Mouse (Mus musculus) left cerebral cortex, adult 18-20 months (tissue): ENCODE measurements around the gene Tpra1. TPM values are rescaled to one million over a fixed set of nuclear protein-coding genes. Genes with fewer than 3 reads are reported as not detected.
A peak's percentile ranks its signal among the peaks of the same experiment; 100 is the strongest.

Experiments used
- DNase-seq, 2 experiments: peaks; one replicate each; pipeline ENCODE4 v3.0.0; 2021 to 2022; ENCODE audit warnings: low spot score in 2 of 2, mixed read lengths in 1 of 2
- long read RNA-seq, 2 experiments: library from polyadenylated mRNA; stranded (forward); transcript quantifications; one replicate each; pipeline ENCODE4 v2.0.0; 2021
- total RNA-seq, 2 experiments: library from RNA; stranded (reverse); gene quantifications; 2 replicates each; pipeline ENCODE4 v1.2.3; 2021

Gene Tpra1
- 10 to 100 TPM; 45.5 to 47.2 TPM for total RNA-seq
- long read RNA-seq, experiment 1, transcript Tpra1-201 (12 exons, 1,820 nt): major isoform, 12 of 28 reads
- long read RNA-seq, experiment 1, partial matches to known transcripts: 5 of 28 reads
- long read RNA-seq, experiment 1, other reads (novel, unspliced or antisense): 10 of 28 reads
- long read RNA-seq, experiment 2, transcript Tpra1-201 (12 exons, 1,820 nt): major isoform, 7 of 26 reads
- long read RNA-seq, experiment 2, partial matches to known transcripts: 4 of 26 reads
- long read RNA-seq, experiment 2, other reads (novel, unspliced or antisense): 14 of 26 reads

DNA sequence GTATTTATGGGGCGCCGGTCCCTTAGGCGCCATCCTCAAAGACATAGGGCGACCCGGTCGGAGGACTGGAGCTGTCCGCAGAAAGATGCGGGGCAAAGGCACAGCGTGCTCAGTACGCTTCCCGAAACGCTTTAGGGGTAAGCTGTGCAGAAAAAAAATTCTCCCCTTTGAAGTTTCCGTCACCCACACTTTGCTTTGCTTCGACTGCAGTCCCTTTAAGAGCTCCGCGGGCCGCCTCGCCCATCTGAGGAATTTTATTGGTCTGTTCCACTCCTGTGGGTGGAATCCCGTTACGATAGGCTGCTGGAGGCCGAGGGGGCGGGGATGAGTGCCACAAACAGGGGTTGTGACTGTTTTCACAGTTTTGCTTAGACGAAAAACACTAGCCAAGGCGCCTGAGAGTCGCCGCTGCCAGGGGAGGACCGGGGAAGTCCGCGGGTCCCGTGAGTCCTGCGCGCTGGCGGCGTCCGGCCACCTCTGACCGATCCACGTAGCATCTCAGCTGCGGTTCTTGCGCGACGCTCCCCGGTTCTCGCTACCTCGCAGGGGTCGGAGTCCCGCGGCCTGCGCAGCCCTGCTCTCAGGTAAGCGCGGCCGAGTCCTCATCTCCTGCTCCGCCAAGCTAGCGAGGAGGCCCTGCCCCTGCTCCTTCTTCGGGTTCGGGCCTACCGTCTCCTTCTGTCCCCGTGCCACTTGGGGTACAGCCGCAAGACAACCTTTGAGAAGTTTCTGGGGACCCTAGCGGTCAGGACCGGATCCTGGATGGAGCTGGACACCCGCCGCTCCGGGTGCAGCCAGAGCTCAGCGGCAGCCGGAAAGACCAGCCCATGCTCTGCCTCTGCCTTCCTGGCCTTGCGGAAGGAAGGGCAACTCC lies at the start of gene Tpra1:
Gene Tpra1, plus strand, starts transcription at position 305 of the 874 bp plus-strand sequence.
- DNase-seq: peak; percentile 92 to 93

- DNase-seq: no peak
These were observed 47.5 kb upstream of the Tpra1 start for GRCm38 (mm10) chr6:88854509-88854908.

DNA sequence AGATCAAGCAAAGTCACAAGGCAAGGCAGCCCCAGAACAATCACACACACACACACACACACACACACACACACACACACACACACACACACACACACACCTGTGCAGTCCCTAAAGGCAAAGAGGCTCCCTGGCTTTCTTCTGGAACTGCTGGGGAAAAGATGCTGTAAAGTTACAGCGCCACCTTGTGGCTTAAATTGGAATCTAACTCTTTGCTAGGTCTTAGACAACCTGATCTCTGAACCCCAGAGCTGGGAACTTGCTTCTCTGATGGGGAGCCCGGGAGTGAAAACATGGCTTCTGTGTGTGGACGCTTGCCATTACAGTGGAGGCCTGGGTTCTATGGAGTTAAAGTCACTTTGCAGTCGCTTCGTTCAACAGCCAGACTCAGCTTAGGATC lies 46.4 kb upstream of the Tpra1 start:
- DNase-seq: peak; percentile 64 to 71

- no peak for DNase-seq
These were observed 44.8 kb upstream of the Tpra1 start for GRCm38 (mm10) chr6:88857249-88857648.

GRCm38 (mm10) chr6:88857830-88858229 lies 44.2 kb upstream of the Tpra1 start:
- no peak for DNase-seq

- no peak for DNase-seq
These were observed 43.7 kb upstream of the Tpra1 start for GRCm38 (mm10) chr6:88858341-88858740.

DNA sequence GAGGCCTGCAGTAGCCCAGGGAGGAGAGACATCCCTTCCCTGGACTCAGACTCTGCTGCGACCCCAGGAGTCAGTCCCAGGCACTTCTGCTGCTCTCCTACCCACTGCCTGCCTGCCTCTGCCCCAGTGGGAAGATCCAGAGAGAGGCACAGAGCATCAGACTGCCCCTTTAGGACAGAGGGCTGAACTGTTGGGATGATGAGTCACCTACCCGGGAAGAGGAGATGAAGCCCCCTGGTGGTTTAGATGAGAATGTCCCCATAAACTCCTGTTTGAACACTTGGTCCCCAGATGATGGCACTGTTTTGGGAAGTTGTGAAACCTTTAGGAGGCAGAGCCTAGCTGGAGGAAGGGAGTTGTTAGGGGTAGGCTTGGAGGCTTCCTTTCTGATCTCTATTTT lies 41.1 kb upstream of the Tpra1 start:
- no peak for DNase-seq

GRCm38 (mm10) chr6:88865704-88866103 lies 36.3 kb upstream of the Tpra1 start:
- no peak for DNase-seq

DNA sequence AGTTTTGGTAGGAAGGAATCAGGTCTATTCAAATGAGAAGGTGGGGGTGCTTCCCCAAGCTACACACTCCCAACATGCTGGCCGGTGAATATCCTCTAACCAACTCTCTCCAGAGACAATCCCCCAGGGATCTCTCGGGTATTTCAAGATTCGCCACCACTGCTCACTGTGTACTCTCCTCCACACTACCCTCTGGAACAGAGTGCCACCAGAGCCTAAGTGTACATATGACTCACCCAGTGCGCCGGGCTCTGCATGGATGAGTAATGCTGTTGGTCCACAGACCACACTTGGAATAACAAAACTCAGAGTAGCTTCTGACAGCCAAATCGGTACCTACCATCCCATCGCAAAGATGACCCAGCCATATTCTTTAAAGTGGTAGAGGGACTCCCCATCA lies 32.6 kb upstream of the Tpra1 start:
- DNase-seq: peak; percentile 39 to 62

GRCm38 (mm10) chr6:88870594-88870993 lies 31.5 kb upstream of the Tpra1 start:
- DNase-seq: no peak

GRCm38 (mm10) chr6:88871546-88871945 lies 30.5 kb upstream of the Tpra1 start:
- DNase-seq: peak; percentile 45 to 52

GRCm38 (mm10) chr6:88872811-88873210 lies 29.2 kb upstream of the Tpra1 start:
- no peak for DNase-seq

- DNase-seq: peak; percentile 38 to 54
These were observed 27.8 kb upstream of the Tpra1 start for GRCm38 (mm10) chr6:88873965-88874867.

GRCm38 (mm10) chr6:88874868-88875508 lies 27.1 kb upstream of the Tpra1 start, which contains the start of gene Podxl2:
TSS of gene Podxl2 (minus strand) at chr6:88875044.
- DNase-seq: peak; percentile 82 to 85

- no peak for DNase-seq
These were observed 22.6 kb upstream of the Tpra1 start for GRCm38 (mm10) chr6:88879471-88879870.

GRCm38 (mm10) chr6:88881334-88881733 lies 20.7 kb upstream of the Tpra1 start:
- no peak for DNase-seq

DNA sequence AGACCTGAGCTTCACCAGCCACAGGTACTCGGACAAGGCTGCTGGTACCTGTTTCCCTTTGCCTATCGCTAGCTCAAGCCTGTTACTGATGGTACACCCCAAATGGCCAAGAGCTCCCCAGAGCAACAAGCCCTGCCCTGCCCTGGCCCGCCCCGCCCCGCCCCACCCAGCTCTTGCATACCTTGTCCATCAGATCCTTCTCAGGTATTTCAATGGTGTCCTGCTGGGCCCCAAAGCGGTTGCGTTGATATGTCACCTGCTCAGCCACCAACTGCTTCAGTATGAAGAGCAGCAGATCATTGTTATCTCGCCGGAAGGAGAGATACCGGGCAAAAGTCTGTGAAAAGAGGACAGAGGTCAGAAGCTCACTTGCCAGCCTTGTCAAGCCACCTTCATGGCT lies 17.9 kb upstream of the Tpra1 start:
- no peak for DNase-seq

GRCm38 (mm10) chr6:88884690-88885089 lies 17.4 kb upstream of the Tpra1 start:
- DNase-seq: no peak

DNA sequence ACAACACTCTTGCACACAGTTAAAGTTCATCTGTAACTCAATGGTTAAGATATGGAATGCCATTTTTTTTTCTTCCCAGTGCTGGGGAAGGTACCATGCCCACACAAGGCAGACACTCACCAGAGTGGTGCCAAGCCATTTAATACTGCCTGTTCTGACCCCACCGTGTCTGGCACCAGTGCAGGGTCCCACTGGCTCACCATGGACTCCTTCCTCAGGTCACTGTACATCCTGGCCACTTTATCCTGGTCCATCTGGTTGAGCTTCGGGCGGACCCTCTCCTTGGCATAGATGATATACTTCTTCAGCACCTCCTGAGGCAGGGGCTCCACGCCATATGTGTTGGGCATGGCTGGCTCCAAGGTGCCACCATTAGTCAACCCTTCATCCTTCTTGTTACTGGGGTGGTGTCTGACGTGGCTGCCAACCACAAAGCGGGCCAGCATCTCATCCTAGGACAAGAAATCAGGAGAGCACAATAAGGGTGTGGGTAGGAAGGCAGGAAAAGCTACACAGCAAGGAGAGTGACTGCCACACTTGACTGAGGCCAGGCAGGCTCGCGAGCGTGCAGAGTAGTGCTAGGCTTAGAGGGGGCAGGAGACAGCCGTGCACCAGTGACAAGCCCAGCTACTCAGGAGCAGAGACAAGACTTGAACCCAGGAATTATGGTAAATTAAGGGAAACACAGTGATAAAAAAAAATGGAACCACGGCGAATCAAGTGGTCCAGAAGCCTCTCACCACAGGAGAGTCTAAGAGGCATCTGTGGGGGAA lies 16.2 kb upstream of the Tpra1 start:
- no peak for DNase-seq

- no peak for DNase-seq
These were observed 15.6 kb upstream of the Tpra1 start for GRCm38 (mm10) chr6:88886417-88886967.
